Mouse (Mus musculus) NIH3T3 (cell line): ENCODE data around the gene Spns3.

Source experiments
- DNase-seq: peaks from one replicate; pipeline ENCODE4 v3.0.0-alpha.2; 2012; ENCODE audit warnings: low read depth

Spns3 gene

GRCm38 (mm10) chr11:72447475-72447874 lies 102.8 kb downstream of the Spns3 start:
- DNase-seq: no peak

GRCm38 (mm10) chr11:72446311-72447105 lies 103.8 kb downstream of the Spns3 start:
- peak; percentile 59 for DNase-seq
